Mouse (Mus musculus): ENCODE results near the gene Scn8a. TPM values are rescaled to one million over a fixed set of nuclear protein-coding genes. Genes with fewer than 3 reads are reported as not detected.
A peak's percentile ranks its signal among the peaks of the same experiment; 100 is the strongest.

The Scn8a gene
- polyA plus RNA-seq, 1 experiment: not detected

- H3K4me2 ChIP-seq (ENCODE audit: low read depth): no peak overlapping the region
- H3K4me3 ChIP-seq: no peak overlapping the region
- H3K36me3 ChIP-seq (ENCODE audit: control insufficient read depth, insufficient read depth): no peaks in the 10 kb centered on the region
- no peak for TF ChIP-seq MAX (IDR thresholded peaks at IDR 0.05; ENCODE audit: low read depth)
- no peak for TF ChIP-seq POLR2AphosphoS2 (IDR thresholded peaks at IDR 0.05; ENCODE audit: insufficient read length, low read depth)
- TF ChIP-seq MYOG (IDR thresholded peaks at IDR 0.05; ENCODE audit: control insufficient read depth in 1 of 3, insufficient read depth in 1 of 3, insufficient read length in 2 of 3, low read depth in 2 of 3): no peak
- no peak for TF ChIP-seq CEBPB (IDR thresholded peaks at IDR 0.05; ENCODE audit: insufficient read depth, poor library complexity, severe bottlenecking)
- no peak for TF ChIP-seq USF1 (IDR thresholded peaks at IDR 0.05; ENCODE audit: low read depth)
- no peak for TF ChIP-seq POLR2A (IDR thresholded peaks at IDR 0.05; ENCODE audit: insufficient read length, low read depth)
- TF ChIP-seq MYOD1 (IDR thresholded peaks at IDR 0.05; ENCODE audit: control insufficient read depth in 1 of 3, insufficient read length in 2 of 3, low read depth in 2 of 3): no peak
- H3K27me3 ChIP-seq (ENCODE audit: control insufficient read depth, insufficient read depth, insufficient read length): peaks cover 72% of the 10 kb centered on the region
- H3ac ChIP-seq (ENCODE audit: control insufficient read depth, insufficient read length): no peak overlapping the region
- H3K79me2 ChIP-seq (ENCODE audit: control insufficient read depth, insufficient read depth): no peaks in the 10 kb centered on the region
Observed at GRCm38 (mm10) chr15:100829775-100830174, 39.9 kb upstream of the Scn8a start.

DNA sequence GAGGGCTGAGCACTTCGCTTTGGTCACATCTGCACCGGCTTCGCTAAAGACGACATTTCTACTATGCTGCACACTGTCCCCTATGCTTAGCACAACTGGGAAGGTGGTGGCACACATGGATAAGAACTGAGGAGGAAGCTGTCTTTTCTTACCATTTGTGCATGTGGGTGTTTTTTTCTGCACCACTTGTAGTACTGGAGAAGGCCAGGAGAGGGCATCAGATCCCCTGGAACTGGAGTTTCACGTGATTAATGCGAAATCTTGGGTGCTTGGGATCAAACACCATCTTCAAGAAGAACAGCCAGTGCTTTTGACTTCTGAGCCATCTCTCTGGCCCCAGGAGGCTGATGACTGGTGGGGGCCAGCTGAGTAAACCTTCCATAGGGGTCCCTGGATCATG lies 39.0 kb upstream of the Scn8a start:
- no peak overlapping the region for H3K4me3 ChIP-seq
- H3K4me2 ChIP-seq (ENCODE audit: low read depth): no peak overlapping the region
- no peak overlapping the region for H3ac ChIP-seq (ENCODE audit: control insufficient read depth, insufficient read length)
- H3K79me2 ChIP-seq (ENCODE audit: control insufficient read depth, insufficient read depth): no peaks in the 10 kb centered on the region
- TF ChIP-seq SRF (IDR thresholded peaks at IDR 0.05; ENCODE audit: control insufficient read depth, insufficient read length, low read depth): no peak
- TF ChIP-seq USF1 (IDR thresholded peaks at IDR 0.05; ENCODE audit: low read depth): peak; percentile 8
- H3K27me3 ChIP-seq (ENCODE audit: control insufficient read depth, insufficient read depth, insufficient read length): peaks cover 71% of the 10 kb centered on the region
- no peaks in the 10 kb centered on the region for H3K36me3 ChIP-seq (ENCODE audit: control insufficient read depth, insufficient read depth)

DNA sequence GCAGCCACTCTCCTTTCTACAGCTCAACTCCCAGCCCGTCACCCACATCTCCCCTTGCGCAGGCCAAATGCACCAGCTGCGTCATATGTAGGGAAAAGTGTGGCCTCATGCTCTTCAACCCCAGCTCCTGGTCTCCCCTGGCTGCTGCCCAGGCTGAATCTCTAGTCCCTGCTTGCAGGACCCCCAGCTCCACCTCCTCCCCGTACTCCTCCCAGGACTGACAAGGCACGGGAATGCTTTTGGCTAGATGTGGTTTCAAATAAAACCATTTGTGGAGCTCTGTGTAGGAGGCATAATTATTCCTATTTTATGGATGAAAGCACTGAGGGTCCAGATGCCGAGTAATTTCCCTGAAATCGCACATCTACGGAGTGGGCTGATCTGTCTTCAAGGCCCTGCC lies 37.5 kb upstream of the Scn8a start:
- no peak overlapping the region for H3K4me3 ChIP-seq
- no peaks in the 10 kb centered on the region for H3K36me3 ChIP-seq (ENCODE audit: control insufficient read depth, insufficient read depth)
- H3K79me2 ChIP-seq (ENCODE audit: control insufficient read depth, insufficient read depth): no peaks in the 10 kb centered on the region
- TF ChIP-seq TCF12 (IDR thresholded peaks at IDR 0.05; ENCODE audit: insufficient read depth, poor library complexity, severe bottlenecking) (no peak), SRF (IDR thresholded peaks at IDR 0.05; ENCODE audit: control insufficient read depth, insufficient read length, low read depth) (no peak), REST (IDR thresholded peaks at IDR 0.05; ENCODE audit: insufficient read depth, insufficient read length) (no peak)
- H3K27me3 ChIP-seq (ENCODE audit: control insufficient read depth, insufficient read depth, insufficient read length): peaks cover 79% of the 10 kb centered on the region
- H3ac ChIP-seq (ENCODE audit: control insufficient read depth, insufficient read length): no peak overlapping the region
- H3K4me2 ChIP-seq (ENCODE audit: low read depth): no peak overlapping the region

DNA sequence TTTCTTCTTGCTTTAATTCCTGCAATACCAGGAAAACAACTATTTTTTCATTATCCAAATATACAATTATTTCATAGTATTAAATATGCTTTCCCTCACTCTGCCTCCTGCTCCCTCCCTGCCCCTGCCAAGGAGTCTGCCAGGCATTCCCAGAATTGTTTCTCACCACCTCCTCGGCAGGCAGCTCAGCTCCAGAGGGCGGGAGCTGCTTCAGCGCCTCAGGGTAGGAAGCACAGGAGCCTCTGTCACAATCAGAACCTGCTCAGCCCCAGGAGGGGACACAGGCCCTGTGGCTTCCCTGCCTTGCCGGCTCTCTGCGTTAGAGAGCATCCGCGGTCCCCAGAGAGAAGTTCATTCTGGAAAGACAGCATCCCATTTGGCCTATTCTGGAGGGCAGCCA lies 36.9 kb upstream of the Scn8a start:
- TF ChIP-seq MYOD1 (IDR thresholded peaks at IDR 0.05; ENCODE audit: control insufficient read depth in 1 of 3, insufficient read length in 2 of 3, low read depth in 2 of 3): no peak
- TF ChIP-seq POLR2AphosphoS2 (IDR thresholded peaks at IDR 0.05; ENCODE audit: insufficient read length, low read depth): no peak
- TF ChIP-seq SRF (IDR thresholded peaks at IDR 0.05; ENCODE audit: control insufficient read depth, insufficient read length, low read depth): no peak
- TF ChIP-seq USF1 (IDR thresholded peaks at IDR 0.05; ENCODE audit: low read depth): no peak
- TF ChIP-seq POLR2A (IDR thresholded peaks at IDR 0.05; ENCODE audit: insufficient read length, low read depth): no peak
- no peak for TF ChIP-seq E2F4 (IDR thresholded peaks at IDR 0.05; ENCODE audit: insufficient read depth)
- no peak for TF ChIP-seq TCF3 (IDR thresholded peaks at IDR 0.05; ENCODE audit: insufficient read length, low read depth)
- no peak for TF ChIP-seq REST (IDR thresholded peaks at IDR 0.05; ENCODE audit: insufficient read depth, insufficient read length)
- Histone ChIP-seq H3K27me3 (ENCODE audit: control insufficient read depth, insufficient read depth, insufficient read length) (peaks cover 78% of the 10 kb centered on the region), H3K36me3 (ENCODE audit: control insufficient read depth, insufficient read depth) (no peaks in the 10 kb centered on the region), H3ac (ENCODE audit: control insufficient read depth, insufficient read length) (no peak overlapping the region), H3K4me3 (no peak overlapping the region), H3K79me2 (ENCODE audit: control insufficient read depth, insufficient read depth) (no peaks in the 10 kb centered on the region), H3K4me2 (ENCODE audit: low read depth) (no peak overlapping the region)

DNA sequence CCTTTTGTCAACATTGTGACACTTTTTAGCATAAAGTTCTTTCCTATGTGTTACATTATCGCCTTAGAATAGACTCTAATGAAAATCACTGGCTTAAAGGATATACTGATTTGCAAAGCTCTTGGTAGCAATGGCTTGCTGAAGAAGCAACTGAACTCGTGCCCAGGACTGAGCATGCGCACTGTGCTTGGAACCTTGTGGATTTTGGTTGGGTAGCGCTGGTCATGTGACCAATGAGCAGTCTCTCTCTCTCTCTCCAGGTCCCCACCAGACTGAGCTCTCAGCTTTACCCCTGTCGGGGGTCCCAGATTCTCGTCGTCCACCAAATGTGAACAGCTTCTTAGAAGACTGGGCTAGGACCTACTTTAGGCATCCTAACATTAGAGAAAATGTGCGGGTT lies 32.9 kb upstream of the Scn8a start:
- Histone ChIP-seq H3K4me2 (ENCODE audit: low read depth) (no peak overlapping the region), H3K36me3 (ENCODE audit: control insufficient read depth, insufficient read depth) (no peaks in the 10 kb centered on the region), H3ac (ENCODE audit: control insufficient read depth, insufficient read length) (no peak overlapping the region), H3K79me2 (ENCODE audit: control insufficient read depth, insufficient read depth) (no peaks in the 10 kb centered on the region), H3K27me3 (ENCODE audit: control insufficient read depth, insufficient read depth, insufficient read length) (peaks cover 62% of the 10 kb centered on the region), H3K4me3 (no peak overlapping the region)
- TF ChIP-seq CEBPB (IDR thresholded peaks at IDR 0.05; ENCODE audit: insufficient read depth, poor library complexity, severe bottlenecking): no peak
- no peak for TF ChIP-seq USF1 (IDR thresholded peaks at IDR 0.05; ENCODE audit: low read depth)
- TF ChIP-seq E2F4 (IDR thresholded peaks at IDR 0.05; ENCODE audit: insufficient read depth): no peak
- no peak for TF ChIP-seq TCF3 (IDR thresholded peaks at IDR 0.05; ENCODE audit: insufficient read length, low read depth)
- TF ChIP-seq MYOD1 (IDR thresholded peaks at IDR 0.05; ENCODE audit: control insufficient read depth in 1 of 3, insufficient read length in 2 of 3, low read depth in 2 of 3): no peak
- no peak for TF ChIP-seq MAX (IDR thresholded peaks at IDR 0.05; ENCODE audit: low read depth)
- no peak for TF ChIP-seq MYOG (IDR thresholded peaks at IDR 0.05; ENCODE audit: control insufficient read depth in 1 of 3, insufficient read depth in 1 of 3, insufficient read length in 2 of 3, low read depth in 2 of 3)
- TF ChIP-seq POLR2A (IDR thresholded peaks at IDR 0.05; ENCODE audit: insufficient read length, low read depth): no peak
- TF ChIP-seq SRF (IDR thresholded peaks at IDR 0.05; ENCODE audit: control insufficient read depth, insufficient read length, low read depth): no peak
- TF ChIP-seq POLR2AphosphoS2 (IDR thresholded peaks at IDR 0.05; ENCODE audit: insufficient read length, low read depth): no peak
- TF ChIP-seq REST (IDR thresholded peaks at IDR 0.05; ENCODE audit: insufficient read depth, insufficient read length): no peak
- no peak for TF ChIP-seq TCF12 (IDR thresholded peaks at IDR 0.05; ENCODE audit: insufficient read depth, poor library complexity, severe bottlenecking)
